Mouse (Mus musculus) spleen, embryonic (tissue): ENCODE measurements at regions not wholly inside any gene's neighbourhood (a gene's known extent, or its start where the extent isn't known, plus 50 kb on each side); places are given as distances from the start of the nearest gene placed in this dataset.

ENCODE experiments used
- CTCF ChIA-PET: fragments of 350-600 bp; sonication (Branson Sonifier 250); formaldehyde crosslinking; loops from one replicate; lab custom pipeline; 2022; lab: Charles Lee

GRCm38 (mm10) chr14:76244338-76245062, 133.8 kb downstream of the Nufip1 start:
- CTCF ChIA-PET = no interaction called here

GRCm38 (mm10) chr14:76245063-76245396, 134.3 kb downstream of the Nufip1 start:
- CTCF ChIA-PET = no interaction called here

DNA sequence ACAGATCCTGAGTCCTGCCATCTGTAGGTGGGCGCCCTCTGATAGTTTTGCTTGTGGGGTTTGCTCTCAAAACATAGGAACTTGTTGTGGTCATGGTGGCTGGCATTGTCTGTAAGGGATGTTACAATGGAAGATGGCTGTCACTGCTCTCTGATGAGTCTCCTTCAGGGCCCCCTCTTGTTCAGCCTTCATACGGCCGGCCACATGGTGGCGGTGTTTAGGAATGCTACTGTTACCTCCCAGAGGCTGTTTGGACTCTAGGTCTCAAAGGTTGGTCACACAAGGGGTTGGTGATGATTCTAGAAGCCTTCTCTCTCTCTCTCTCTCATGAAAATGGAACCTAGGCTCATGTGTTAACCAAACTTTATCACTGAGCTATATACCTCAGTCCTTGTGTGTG, 137.0 kb downstream of the Nufip1 start:
- CTCF ChIA-PET = no interaction called here

DNA sequence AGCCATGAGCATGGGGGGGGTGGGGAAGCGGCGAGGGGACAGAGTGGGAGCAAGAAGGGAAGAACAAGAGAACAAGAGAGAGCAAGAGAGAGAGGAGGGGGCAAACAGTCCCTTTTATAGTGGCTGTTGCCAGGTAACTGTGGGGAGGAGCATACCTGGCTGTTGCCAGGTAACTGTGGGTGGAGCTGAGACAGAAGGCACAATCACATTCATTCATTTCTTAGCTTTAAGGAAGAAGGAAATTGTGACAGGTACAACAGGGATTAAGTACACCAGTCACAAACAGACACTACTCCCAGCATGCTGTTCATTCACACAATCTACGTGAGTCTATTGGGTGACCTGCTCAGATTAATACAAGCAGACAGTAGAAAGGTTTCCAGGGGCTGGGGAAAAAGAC, 143.2 kb downstream of the Nufip1 start:
- CTCF ChIA-PET = no interaction called here

DNA sequence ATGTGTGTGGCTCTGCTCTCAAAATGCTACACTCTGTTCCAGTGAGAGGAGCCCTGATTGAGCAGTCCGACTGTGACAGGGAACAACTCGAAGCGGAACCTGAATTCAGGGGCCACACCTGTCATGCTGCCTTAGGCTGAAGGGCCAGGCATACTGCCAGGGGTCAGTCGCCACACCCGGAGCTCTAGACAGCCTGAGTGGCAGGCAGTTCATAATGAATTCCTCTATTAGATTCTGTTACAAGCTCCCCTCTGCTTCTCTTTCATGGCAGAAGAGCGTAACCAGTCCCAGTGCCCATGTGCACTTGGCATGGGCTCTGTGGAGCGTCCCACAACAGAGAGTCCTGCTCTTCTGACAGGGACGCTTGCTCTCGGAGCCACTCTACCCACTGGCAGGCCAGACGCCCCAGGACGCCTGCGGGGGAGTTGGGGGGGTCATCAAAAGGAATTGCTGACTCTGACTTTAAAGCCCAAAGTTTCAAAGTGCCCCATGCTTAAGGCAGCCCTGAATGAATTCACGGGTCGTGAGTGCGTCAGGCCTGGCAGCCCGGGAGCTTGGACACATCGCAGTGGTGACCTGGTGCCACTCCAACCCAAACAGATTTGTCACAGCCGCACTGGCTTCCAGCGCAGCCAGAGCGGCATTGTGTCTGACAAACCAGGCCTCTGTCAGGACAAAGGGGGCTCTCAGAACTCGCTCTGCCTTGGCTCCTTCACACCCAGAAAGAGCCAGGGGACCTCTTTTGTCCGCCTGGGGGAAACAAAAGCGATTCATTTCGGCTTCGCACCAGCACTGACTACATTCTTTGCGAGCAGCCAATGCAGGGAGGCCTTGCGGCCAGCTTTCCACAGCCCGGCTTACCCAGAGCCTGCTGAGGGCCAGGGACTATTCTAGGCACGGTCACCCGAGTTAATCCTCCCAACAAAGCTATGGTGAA, 144.1 kb downstream of the Nufip1 start:
- CTCF ChIA-PET = no interaction called here

DNA sequence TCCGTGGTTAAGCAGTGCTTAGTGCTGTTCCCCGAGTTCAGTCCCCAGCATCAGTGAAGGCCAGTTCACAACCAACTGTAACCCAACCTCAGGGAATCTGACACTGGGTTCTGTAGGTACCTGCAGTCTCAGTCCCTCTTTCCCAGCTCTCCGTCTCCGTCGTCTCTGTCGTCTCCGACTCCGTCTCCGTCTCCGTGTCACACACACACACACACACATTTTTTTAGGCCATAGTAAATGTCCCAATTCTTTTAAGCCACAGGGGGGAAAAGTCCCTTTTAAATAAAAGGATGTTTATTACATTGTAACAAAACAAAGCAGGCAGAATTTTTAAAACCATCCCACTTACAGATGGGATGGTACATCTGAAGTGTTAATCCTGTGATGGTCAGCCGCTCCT, 145.3 kb downstream of the Nufip1 start:
- CTCF ChIA-PET = no interaction called here

GRCm38 (mm10) chr14:76258626-76259025, 147.9 kb downstream of the Nufip1 start:
- CTCF ChIA-PET = no interaction called here

DNA sequence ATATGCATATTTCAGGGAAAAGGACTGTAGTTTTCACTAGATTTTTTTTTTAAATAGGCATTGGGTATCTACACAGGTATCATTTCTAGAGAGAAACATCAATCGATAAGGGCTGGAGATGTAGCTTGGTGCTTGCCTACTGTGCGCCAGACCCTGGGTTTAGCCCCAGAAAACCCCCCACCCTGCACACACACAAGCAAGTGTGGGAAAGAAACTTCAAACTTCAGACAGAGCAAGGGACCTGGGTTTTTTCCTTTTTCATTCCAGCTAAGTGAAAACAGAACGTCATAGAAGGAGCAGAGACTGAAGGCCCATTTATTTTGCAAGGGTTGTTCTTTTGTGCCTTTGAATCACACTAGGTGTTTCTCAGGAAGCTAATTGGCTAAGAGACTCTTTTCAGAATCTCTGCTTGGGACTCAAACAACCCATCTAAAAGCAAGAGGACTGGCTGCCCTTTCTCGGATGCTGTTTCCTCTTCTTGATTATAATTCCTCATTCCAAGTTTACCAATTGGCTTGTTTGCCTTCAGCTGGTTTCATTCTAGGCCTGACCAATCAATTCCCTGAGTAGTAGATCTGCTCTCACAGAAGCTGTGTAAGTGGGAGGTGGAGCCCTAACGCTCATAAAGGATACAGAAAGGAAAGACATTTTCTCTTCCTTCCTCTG, 150.1 kb downstream of the Nufip1 start:
- CTCF ChIA-PET = no interaction called here

DNA sequence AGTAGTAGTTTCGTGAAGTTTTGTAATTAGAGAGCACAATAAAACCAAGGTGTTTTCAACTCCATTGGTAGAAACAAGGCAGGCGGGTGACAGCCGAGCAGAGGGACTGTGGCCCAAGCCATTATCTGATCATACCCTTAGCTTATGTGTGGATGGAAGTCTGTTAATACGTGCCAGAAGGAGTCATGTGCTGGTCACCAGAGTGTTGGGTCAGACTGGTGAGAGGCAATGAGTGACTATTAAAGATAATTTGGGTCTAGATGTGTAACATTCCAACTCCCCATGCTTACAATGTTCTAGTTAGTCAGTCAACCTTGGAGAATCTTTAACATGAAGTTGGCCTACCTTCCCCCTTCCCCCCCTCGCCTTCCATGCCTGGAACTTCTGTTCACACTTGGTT, 151.1 kb upstream of the Tsc22d1 start:
- CTCF ChIA-PET = no interaction called here

DNA sequence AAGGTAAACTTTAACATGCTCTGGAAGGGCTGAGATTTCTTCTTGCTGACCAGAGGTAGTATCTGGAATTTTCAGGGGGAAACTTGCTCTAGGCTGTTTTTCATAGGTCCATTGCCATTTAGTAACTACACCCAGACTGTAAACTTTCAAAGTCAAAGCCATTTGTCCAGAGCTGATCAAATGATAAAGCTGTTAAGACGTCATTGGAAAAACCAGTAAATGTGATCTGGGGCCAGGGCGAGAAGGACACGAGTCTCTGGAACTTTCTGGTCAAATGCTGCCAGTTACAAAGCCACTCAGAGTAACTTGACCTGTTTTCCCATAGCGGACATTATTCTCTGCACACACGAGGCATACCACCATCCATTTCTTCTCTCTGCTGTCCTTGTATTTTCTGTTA, 148.9 kb upstream of the Tsc22d1 start:
- CTCF ChIA-PET = no interaction called here

DNA sequence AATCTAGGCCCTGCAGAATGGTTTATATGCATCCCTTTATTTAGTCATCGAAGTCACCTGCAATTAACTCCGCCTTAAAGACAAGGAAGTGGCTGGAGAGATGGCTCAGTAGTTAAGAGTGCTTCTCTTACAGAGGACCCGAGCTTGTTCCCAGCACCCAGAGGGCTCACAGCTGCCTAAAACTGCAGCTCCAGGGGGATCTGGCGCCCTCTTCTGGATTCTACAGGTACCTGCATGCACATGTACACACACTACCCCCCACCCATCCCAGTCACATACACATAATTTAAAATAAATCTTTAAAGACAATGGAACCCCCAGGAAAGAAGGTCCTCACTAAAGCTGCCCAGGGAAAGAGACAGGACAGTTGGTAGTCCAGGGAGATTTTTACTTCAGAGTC, 148.5 kb upstream of the Tsc22d1 start:
- CTCF ChIA-PET = no interaction called here

GRCm38 (mm10) chr14:76267091-76267490, 147.7 kb upstream of the Tsc22d1 start:
- CTCF ChIA-PET = no interaction called here

DNA sequence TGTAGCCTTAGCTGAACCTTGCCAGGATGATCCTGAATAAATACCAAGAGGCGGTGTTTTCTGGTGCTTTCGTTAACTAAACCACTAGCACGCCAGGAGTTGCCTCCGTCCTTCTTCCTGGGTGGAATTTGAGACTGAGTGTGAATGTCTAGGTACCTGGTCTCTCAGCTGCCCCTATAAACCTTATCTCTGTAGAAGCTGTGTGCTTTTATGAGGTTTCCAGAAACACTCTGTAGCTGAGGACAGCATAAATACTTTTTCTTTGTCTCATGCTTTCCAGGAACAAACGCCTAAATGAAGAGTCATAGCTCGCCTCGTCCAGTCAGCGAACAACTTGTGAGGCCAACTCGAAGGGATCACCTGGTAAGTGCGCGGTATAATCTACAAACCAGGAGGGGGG, 143.6 kb upstream of the Tsc22d1 start:
- CTCF ChIA-PET = no interaction called here

DNA sequence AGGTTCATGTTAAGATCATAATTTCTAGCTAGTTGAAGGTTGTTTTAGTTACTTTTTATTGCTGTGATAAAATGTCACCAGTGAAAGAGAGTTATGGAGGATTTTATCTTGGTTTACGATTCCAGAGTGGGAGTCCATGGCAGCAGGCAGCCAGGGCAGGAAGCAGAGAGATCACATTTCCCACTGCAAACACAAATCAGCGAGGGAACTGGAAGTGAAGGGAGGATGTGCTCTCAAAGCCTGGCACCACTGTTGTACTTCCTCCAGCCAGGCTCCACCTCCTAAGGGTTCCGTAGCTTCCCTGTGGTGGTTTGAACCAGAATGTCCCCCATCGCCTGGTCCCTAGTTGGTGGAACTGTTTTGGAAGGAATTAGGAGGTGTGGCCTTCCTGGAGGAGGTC, 141.9 kb upstream of the Tsc22d1 start:
- CTCF ChIA-PET = no interaction called here

GRCm38 (mm10) chr14:76276655-76277054, 138.1 kb upstream of the Tsc22d1 start:
- CTCF ChIA-PET = no interaction called here

DNA sequence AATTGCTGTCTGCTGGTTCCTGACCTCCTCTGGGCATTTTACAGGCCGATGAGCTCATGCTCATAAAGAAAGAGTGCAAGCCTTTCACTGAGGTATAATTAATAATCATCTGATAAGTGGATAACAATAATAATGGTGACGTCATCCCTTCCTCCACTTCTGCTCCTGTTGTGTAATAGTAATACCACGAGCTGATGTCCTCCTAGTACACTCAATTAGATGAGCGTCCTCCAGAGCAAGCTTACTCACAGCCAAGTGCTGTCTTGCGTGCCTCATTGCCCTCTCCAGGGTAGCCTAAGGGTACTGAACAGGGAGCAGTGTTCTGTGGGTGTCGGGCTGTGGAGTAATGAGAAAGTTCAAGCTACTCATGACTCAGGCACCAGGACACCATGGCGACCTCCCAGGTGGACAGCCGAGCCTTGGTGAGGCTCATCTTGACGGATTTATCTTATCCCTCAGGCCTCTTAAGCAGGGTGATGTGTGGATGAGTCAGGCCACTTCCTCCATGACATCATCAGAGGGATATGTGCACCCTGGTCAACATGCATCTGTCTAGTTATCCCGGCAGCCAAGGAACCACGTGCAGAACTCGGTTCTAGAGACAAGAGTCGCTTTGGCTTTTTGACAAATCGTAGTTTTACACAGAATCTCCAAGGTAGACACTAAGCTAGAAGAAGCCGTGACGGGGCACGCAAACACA, 135.9 kb upstream of the Tsc22d1 start:
- CTCF ChIA-PET = no interaction called here

DNA sequence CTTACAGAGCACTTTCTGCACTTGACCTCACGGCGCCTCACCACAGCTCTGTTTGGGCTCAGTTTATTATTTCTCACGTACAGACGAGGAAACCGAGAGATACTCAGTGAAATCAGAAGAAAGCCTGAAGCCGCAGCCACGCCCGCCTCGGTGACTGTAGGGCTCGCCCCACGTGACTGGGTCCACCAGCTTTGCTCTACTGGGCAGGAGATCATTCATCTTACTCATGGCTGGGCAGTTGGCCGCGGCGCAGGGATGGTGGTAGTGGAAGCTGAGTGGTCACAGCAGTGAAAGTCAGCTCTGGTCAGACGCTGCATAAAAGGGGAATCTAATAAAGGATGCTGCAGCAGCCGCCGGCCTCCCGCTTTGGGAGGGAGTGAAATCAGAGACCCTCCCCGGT, 135.2 kb upstream of the Tsc22d1 start:
- CTCF ChIA-PET = no interaction called here

- CTCF ChIA-PET = no interaction called here
Observed at GRCm38 (mm10) chr14:76281867-76282266, 132.9 kb upstream of the Tsc22d1 start.

DNA sequence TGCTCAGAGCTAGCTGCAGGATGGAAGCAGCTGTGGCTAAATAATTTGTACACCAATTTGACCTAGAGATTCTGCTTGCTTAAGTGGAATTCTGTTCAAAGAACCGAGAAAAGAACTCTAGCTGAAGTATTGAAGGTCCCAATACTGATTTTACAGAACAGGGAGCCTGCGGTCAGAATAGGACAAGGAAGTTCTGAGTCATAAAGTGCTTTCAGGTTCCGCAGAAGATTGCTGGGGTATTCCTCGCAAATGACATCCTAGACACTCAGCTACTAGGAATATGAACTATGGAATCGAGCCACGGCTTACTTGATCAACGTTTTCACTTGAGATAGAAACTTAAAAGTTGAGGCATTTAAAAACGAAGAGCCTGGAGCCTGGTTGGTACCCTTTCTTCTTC, 127.0 kb upstream of the Tsc22d1 start:
- CTCF ChIA-PET = no interaction called here

DNA sequence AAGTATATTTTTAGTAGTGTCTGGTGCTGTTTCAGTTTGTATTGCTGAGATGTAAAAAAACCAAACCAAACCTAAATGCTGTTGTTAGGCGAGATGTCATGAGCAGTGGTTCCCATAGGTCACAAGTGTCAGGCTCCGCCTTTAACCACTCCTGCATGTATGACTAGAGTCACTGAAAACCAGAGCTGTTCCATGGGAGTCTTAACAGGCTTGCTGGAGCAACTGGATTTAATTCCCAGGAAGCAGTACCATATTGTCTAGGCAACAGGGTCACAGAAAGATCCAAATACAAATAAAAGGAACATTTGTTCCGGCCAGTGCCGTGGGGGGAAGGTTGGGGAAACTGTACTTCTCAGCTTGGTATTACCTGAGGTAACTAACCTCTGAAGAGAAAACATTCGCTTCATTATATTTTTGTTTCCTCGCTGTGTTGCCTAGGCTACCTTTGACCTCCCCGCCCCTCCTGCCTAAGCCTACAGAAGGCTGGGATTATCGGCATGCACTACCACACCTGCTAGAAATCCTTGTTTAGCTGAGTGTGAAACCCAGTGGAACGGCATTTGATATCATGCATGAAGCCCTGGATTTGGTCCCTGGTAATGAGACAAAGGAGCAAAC, 124.3 kb upstream of the Tsc22d1 start:
- CTCF ChIA-PET = interaction anchor here (0.6 kb wide), 1 partner anchor 1371 kb away, joined by 4 read pairs; no protein-coding TSS in a partner anchor

GRCm38 (mm10) chr14:76292211-76292610, 122.5 kb upstream of the Tsc22d1 start:
- CTCF ChIA-PET = no interaction called here
